Mouse (Mus musculus): ENCODE data around the gene Foxp3.
A peak's percentile ranks its signal among the peaks of the same experiment; 100 is the strongest.

The Foxp3 gene

DNA sequence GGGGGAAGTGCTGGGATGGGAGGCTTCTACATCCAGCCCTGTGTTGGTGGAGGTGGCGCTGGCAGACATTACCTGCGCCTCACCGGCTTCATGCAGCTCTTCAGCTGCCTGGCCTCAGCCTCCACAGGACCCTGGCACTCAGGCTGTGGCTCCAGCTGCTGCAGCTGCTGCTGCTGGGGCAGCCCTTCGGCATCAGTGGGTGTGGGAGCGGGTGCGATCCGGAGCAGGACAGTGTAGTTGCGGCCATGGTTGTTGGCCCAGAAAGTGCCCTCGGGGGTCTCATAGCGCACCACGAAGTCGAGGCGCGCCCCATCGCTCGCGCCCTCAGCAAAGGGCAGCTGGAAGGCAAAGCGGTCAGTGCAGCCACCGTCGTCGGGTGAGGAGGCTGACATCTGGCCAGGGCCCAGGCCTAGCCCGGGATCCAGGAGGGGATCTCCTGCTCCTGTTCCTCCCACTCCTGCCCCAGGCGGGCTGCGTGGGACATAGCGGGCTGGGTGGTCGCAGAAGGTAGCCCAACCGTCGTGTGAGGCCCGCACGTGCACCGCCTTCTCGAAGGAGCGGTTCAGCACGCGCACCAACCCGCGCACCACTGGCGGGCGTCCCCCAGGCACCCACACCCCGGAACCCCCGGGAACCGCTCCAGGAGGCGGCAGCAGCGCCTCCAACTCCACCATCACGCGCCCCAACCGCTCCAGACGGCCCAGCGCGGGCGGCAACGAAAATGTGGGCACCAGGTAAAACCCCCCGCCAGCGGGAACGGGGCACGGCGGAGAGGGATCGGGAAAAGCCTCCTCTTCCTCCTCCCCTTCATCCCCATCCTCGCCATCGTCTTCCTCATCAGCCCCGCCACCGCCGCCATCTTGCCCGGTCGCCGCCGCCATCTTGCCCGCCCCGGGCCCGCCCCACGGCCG, at the start of gene Foxp3:
TSS of gene Foxp3 (plus strand) at position 469 of the 911 bp plus-strand sequence.
- no peak for DNase-seq

DNA sequence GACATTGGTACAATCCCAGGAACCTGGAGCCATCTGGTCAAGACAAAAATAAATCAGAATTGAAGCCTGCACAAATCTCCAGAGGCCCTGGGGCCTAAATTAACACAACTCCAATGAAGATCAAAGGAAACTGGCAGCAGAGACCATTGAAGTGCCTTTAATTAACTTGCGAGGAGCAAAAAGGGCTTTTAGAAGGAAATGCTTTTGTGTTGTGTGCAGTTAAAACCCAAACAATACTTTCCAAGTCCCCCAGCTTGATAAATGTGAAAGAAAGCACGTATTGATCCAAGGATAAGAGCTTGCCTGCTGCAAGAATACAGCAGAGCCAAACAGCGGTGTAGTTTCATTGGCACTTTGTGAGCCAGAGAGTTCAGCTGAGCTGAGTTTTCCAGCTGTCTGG, 48.5 kb upstream of the Foxp3 start:
- DNase-seq, result no peak

DNA sequence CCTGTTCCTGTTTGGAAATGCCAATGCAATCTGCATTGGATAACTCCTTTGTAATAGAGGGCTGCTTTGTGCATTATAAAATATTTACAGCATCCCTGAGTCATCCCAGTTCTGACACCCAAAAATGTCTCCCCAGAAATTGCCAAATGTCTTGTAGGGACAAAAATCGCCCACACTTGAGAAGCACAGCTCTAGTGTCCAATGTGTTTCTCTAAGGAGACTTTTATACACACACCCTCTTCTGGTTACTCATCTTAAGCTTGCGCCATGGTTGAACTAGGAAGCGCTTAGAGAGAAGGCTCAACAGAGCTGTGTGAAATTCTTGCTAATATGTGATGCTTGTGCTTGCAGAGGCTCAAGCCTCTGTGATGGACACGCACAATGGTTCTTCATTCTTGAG, 20.0 kb upstream of the Foxp3 start:
- DNase-seq, result no peak

DNA sequence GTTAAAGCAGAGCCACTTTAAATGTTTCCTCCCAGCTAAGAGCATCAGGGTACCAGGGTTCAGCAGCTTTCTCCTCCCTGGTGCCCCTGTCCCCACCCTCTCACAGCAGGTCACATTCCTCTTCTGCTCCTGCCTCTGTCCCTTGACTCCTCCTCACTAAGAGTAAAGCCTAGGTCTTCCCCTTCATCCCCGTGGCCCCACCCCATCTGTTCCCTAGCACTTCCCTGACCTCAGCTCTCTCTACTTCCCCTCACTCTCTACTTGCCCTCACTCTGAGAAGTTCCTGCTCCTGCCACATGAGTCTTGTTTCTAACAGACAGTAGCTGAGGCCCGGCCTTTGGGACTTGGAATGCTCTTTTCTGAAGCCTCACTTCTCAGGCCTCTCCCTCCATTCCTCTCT, 10.4 kb upstream of the Foxp3 start:
- DNase-seq, result no peak

DNA sequence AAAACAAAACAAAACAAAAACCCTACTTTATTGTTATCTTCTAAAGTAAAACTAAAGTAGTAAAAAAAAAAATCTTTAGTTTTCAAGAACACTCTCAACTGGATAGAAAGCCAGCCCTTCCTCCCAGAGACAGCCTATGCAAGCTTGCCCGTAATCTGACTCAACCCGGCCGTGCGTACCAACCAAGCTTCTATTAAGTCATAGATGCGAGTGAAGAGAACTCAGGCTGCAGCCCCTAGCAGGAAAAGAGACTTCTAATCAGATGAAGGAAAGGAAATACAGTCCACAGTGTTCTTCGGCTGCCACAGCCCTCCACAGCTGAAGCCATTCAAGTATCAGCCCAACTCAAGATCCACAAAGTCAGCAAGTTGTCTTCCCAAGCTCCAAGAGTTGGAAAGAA, 7.1 kb upstream of the Foxp3 start:
- no peak for DNase-seq

DNA sequence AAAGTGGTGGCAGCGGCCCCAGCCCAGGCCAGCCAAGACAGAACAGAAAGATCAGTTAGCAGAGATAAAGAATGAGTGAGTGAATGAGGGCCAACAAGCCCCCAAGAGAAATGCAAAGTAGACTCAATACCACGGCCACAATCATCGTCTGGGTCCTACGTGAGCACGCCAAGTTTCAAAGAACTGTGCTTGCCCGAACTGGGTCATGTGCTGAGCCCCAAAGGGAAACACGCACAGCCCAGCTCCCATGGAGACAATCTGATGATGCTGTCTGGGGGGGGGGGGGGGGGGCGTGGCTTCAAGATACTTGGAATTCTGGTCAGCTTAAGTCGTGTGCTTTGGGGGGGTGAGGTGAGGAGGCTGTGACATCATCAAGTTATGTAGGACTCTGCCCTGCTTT, 6.0 kb upstream of the Foxp3 start:
- no peak for DNase-seq

DNA sequence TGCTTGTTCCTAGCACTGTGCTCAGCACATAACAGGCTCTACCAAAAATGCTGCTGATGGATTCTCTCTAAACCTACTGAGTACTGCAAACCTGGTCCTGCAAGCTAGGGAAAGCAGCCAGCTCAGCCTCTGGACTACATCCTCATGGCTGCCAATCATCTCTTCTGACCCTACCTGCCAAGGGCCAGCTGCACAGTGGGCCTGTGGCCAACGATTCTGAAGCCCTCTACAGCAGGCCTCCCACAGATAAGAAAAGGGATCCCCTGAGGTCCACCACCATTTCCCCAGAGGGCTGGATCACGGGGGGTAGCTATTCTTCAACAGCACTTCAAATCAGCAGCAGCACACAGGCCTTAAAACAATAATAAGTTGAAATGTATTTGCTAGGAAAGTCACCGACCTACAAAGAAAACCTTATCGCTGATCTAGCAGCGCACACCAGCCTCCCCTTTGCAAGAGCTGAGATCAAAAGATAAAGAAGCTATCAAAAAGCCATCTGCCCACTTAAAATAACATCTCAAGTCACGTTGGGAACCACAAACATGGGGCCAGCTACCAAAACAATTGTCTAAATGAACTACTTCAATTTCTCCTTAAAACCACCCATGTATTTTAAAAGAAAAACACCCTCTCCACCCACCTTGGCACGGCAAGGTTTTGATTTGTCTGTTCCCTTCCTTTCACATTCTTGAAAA, 2.8 kb upstream of the Foxp3 start:
- DNase-seq, result no peak

DNA sequence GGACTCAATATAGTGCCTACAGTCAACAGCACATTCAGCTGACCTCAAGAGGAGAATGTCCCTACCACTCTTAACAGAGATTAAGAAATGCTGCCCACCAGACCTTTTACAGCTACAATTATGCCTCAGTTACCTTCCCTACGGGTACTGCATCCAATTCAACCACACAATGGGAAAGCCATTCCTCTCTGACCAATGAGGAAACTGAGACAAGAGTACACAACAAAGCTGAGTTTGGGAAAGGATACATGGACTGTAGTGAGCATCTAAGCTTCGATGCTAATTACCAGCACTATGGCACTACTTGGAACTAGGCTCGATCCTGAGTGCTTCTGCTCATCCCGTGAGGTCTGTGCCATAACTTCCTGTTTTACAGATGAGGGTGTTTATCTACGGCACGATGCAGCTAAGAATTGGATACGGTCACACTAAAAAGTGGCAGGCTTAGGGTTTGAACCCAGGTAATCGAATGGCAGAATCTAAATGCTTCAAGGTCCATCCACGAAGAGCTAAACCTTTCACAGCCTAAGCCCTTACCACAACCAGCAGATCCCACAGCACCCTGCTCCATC, 1.8 kb upstream of the Foxp3 start:
- no peak for DNase-seq

DNA sequence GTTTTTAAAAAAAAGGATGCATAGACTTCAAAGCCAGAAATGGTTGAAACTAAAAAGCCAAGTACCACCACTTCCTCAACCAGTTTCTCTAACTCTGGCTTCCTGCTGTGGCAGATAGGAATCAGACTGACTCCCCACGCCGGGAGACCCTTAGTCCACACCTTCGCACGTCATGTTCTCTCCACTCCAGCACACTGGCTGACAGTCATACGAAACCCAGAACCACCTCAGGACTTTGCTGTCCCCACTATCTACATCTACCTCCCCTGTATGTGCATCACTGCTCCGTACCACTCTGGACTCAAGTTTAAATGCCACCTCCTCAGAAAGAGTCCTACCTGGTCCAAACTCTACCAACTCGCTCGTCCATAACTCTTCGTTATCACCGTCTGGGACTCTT, 978 bp upstream of the Foxp3 start:
- DNase-seq, result peak; percentile 7

DNA sequence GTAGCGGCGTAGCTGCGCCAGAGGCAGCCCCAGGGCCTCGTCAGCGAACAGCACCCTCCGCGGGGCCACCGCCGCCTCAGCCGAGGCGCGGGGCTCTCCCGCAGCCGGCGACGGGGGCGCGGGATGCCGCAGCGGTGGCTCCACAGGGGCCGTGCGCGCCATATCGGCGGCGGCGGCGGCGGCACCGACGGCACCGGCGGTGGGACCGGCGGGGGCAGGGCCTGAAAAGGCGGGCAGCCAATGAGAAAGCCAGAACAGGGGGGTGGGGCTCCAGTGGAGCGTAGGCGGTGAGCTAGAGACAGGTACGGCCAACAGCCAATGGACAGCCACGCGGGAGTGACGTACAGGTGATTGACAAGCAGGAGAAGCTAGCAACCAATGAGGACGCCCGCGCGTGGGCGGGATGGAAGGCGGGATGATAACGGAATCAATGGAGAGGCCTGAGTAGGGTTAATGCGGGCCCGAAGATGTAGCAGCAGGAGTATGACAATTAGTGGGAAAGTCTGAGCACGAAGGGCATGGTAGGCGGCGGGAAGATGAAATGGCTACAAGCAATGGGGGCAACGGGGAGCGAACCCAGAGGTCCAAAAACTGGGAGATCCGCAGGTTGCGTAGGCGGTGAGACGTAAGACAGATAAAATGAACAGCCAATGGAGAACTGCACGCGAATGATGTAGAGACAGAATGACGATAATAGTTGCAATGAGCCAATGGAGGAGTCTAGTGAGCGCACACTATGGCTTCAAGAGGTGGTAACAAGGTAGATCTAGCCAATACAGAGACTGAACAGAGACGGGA, 842 bp downstream of the Foxp3 start, which contains the start of gene Ppp1r3f:
TSS of gene Ppp1r3f (minus strand) at position 197 of the 798 bp plus-strand sequence.
- DNase-seq, result peak; percentile 92

DNA sequence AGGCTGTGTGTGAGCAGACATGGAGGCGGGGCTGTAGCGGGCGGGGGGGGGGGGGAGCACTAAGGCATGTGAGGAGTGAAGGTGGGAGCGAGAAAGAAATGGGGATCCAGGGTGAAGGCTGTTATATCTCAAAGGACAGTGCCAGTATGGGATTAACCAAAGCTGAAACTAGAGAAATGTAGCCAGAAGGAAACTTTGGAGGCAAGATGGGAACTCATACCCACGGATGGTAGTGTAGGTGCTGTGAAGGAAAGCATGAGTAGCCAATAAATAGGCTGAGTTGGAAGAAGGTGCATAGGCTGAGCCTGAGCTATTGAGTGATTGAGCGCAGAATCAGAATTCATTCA, 1.4 kb downstream of the Foxp3 start:
- DNase-seq, result no peak

DNA sequence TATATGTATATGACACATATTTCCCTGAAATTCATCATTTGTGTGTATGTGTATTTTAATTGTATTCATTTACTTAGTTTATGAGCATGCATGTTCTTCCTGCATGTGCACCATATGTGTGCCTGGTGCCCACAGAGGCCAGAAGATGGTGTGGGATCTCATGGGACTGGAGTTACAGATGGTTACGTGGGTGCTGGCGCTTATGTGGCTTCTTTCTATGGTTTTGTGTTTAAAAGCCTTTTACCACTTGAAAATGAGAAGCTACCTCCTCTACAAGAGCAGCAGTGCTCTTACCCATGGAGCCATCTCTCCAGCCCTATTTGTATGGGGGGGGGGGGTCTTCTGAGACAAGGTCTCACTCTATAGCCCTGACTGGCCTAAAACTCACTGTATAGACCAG, 7.7 kb downstream of the Foxp3 start:
- DNase-seq, result no peak

DNA sequence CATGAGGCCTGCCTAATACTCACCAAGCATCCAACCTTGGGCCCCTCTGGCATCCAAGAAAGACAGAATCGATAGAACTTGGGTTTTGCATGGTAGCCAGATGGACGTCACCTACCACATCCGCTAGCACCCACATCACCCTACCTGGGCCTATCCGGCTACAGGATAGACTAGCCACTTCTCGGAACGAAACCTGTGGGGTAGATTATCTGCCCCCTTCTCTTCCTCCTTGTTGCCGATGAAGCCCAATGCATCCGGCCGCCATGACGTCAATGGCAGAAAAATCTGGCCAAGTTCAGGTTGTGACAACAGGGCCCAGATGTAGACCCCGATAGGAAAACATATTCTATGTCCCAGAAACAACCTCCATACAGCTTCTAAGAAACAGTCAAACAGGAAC, 10.4 kb downstream of the Foxp3 start:
- DNase-seq, result no peak

DNA sequence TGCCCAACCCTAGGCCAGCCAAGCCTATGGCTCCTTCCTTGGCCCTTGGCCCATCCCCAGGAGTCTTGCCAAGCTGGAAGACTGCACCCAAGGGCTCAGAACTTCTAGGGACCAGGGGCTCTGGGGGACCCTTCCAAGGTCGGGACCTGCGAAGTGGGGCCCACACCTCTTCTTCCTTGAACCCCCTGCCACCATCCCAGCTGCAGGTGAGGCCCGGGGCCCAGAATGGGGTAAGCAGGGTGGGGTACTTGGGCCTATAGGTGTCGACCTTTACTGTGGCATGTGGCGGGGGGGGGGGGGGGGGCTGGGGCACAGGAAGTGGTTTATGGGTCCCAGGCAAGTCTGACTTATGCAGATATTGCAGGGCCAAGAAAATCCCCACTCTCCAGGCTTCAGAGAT, 12.9 kb downstream of the Foxp3 start:
- DNase-seq, result peak; percentile 30

DNA sequence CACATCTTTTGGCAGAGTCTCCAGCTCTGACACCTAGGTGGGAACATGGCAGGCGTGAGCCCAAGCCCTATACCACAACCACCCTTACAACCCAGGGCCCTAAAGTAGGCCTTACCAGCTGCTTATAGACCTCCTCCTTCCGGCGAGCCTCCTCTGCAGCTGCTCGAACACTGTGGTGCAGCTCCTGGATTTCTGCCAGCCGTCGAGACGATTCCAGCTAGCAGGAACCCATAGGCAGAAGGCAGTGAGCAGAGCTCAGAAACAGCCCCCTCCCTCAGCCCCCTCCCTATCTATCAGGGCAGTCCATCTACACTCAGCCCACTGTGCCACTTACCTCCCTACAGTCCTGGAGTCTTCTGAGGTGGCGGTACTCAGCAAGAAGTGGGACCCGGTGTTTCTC, 21.9 kb downstream of the Foxp3 start:
- no peak for DNase-seq

DNA sequence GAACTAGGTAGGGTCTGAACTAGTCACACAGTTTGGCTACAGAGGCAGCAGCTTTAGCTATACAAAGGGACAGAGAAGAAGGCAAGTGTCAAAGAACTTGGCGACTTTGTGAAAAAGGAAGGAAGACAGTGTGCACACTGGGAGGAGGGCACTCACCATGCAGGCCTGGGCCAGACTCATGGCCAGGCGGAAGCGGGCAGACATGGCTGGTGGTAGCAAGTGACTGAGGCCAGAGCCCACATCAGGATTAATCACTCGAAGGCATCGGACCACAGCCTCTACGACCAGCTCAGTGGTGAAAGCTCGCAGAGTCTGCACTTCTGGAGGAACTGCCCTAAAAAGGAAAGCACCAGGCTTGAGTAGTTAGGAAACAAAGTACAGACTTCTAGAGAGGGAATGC, 30.6 kb downstream of the Foxp3 start:
- DNase-seq, result no peak

DNA sequence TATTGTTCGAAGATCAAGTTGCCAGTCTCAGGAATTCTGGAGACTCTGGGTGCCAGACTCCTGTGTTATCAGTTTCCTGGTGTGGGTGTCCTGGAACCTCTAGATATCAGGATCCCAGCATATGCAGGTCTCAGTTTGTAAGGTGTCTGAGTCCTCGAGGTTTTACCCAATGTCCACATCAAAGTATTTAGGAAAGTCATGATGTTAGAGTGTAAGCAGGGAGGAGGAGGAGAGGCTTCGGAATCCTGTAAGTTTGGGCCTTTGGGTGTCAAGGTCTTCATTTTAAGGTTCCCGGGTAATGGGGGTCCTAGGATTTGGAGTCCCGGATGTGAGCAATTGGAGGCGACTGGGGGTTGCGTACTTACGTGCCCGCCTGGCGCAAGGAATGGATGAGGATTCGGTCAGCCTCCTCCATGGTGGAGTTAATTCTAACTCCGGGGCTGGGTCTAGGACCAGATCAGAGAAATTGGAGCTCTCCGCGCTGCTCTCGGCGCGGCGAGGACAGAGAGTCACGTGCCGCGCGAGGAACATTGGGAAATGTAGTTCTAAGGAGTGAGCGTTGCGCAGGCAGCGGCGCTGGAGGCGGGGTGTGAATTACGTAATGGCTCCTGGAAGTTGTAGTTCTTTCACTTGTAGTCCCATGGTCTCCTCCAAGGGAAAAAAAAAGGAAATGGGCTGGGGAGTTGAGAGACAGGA, 31.6 kb downstream of the Foxp3 start, which contains the start of gene Ccdc22:
TSS of gene Ccdc22 (minus strand) at position 639 of the 696 bp plus-strand sequence.
- DNase-seq, result peak; percentile 77

DNA sequence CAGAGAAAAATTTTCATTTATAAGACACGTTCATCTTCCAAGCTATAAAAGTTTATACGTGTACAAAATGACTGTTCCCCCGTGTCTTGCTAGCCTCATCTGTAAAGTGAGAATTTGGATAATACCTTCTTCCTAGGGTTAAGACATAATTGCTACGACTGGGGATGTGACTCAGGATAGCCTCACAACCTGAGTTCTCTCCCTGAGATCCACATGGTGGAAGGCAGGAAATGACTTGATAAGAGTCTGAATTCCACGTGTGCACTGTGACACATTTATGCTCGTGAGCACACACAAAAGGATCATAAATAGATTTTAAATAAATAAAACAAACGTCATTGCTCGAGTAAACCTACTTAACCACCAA, 32.1 kb downstream of the Foxp3 start:
- no peak for DNase-seq

DNA sequence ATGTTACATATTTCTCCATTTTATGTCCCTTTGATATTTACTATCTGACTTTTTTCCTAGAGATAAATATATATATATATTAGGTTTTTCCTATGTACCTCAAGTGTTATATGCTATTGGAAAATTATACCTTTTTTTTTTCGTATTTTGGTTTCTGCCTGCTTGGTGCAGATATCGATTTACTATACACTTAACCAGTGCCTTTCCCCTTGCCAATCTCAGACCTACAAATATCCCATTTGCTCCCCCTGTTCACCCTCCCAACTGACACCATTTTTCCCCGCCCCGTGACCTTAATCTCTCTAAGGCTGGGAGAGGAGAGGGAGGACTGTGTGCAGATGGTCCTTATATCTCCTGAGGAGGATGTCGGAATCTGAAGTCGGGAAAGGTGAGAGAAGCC, 33.3 kb downstream of the Foxp3 start, which contains the start of gene Cacna1f:
TSS of gene Cacna1f (plus strand) at position 301 of the 400 bp plus-strand sequence.
- no peak for DNase-seq

DNA sequence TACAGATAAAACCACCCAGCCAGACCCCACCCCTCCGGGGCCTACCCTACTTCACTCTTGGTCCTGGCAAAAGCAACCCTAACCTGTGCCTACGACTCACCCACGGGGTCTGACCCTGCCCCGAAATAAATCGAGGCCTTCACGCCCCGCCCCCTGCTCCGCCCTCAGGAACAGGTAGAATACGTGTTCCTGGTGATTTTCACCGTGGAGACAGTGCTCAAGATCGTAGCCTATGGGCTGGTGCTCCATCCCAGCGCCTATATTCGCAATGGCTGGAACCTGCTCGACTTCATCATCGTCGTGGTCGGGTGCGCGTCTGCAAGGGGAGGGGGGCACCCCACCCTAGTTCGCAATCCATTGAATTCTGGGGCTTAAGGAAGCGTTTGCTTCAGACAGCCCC, 36.6 kb downstream of the Foxp3 start:
- no peak for DNase-seq

DNA sequence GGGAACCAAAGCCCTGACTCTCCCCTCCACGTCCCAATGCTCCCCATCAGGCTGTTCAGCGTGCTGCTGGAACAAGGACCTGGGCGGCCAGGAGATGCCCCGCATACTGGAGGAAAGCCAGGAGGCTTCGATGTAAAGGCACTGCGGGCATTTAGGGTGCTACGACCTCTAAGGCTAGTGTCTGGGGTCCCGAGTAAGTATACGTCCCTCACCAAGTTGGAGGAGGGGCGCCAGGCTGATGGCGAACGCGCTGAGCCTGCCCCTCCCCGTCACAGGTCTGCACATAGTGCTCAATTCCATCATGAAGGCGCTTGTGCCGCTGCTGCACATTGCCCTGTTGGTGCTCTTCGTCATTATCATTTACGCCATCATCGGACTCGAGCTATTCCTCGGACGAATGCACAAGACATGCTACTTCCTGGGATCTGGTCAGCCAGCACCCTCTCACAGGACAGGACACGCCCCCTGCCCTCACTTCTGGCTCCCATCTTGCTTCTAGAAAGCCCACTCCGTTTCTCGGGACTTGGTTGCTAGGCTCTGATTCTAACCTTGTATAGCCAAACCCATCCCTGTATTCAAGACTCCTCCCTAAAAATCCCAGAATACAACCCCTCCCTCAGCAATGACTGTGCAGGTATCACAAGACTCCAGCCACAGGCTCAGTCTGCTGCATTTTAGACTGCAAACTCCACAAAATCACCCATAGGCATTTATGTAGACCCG, 37.3 kb downstream of the Foxp3 start:
- no peak for DNase-seq
